Mouse (Mus musculus) layer of hippocampus, postnatal 10 days (tissue): Measurements from ENCODE around the gene Faxc. TPM values are rescaled to one million over a fixed set of nuclear protein-coding genes. Genes with fewer than 3 reads are reported as not detected.

ENCODE experiments used
- DNase-seq, 2 experiments: peaks; one replicate each; pipeline ENCODE4 v3.0.0; 2021; ENCODE audit warnings: low spot score in 2 of 2
- long read RNA-seq: library from polyadenylated mRNA; stranded (forward); transcript quantifications from one replicate; pipeline ENCODE4 v2.0.0, GENCODE M21; 2023
- total RNA-seq, 2 experiments: library from RNA; stranded (reverse); gene quantifications; 2 replicates each; pipeline ENCODE4 v1.2.3; 2021

The Faxc gene
- 10 to 100 TPM; 84.4 to 89.2 TPM for total RNA-seq
- long read RNA-seq, partial matches to known transcripts: 0 of 8 reads
- long read RNA-seq, other reads (novel, unspliced or antisense): 5 of 8 reads

DNA sequence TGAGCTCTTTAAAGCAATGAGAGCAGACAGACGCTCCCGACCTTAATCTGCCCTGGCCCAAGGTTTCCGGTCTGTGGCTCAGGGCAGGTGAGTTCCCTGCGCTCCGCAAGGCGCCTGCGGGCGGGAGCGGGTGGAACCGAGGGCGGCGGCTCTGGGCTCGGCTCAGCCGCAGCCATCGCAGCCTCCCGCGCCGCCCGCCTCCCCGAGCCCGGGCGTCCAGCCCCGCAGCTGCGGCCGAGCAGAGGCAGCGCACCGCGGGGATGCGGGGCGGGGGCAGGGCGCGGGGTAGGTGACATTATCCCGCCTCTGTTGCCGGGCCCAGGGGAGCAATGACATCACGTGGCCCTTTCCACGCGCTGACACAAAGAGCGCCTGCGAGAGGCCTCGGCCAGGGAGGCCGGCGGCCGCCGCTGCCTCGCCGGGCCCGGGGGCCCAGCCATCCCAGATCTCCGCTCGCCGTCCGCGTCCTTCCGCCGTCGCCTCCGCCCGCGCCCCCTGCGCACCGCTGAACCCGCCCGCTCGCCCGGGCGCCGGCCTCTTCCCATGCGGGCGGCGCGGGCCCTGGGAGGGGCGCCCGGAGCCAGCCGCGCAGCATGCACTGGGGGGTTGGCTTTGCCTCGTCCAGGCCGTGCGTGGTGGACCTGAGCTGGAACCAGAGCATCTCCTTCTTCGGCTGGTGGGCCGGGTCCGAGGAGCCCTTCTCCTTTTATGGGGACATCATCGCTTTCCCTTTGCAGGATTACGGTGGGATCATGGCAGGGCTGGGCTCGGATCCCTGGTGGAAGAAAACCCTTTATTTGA lies at the start of gene Faxc:
Gene Faxc, plus strand, starts transcription at position 359 of the 801 bp plus-strand sequence.
- peak; percentile 63 to 76 for DNase-seq

DNA sequence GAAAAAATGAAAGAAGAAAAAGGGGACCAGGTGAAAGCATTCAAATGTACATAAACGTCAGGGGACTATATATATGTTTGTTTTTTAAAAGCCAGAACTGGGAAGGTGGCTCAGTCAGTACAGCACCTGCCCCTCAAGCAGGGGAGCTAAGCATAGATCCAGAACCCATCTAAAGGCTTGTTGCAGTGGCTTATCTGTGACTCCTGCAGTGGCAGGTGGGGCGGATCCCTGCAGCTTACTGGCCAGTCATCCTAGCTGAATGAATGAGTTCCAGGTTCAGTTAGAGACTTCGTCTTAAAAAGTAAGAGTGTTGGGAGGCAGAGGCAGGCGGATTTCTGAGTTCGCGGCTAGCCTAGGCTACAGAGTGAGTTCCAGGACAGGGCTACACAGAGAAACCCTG lies 48.3 kb upstream of the Faxc start:
- DNase-seq: no peak

DNA sequence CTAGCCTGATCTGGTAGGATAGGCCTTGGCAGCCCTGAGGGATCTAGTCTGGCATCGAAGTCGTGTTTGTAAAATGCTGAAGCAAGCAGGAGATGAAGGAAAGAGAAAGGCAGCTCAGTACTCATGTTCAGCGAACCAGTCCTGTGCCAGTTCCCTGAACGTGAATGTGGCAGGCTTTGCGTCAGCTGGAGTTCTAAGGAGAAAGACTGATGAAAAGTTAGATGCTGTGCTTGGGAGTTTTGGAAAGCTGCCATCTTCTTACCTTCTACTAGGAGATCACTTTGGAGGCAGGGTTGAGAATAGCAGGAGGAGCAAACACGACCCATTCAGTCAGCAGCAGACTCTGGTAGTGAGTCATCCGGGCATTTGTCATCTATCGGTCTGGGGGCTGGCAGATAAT lies 45.3 kb upstream of the Faxc start:
- no peak for DNase-seq

DNA sequence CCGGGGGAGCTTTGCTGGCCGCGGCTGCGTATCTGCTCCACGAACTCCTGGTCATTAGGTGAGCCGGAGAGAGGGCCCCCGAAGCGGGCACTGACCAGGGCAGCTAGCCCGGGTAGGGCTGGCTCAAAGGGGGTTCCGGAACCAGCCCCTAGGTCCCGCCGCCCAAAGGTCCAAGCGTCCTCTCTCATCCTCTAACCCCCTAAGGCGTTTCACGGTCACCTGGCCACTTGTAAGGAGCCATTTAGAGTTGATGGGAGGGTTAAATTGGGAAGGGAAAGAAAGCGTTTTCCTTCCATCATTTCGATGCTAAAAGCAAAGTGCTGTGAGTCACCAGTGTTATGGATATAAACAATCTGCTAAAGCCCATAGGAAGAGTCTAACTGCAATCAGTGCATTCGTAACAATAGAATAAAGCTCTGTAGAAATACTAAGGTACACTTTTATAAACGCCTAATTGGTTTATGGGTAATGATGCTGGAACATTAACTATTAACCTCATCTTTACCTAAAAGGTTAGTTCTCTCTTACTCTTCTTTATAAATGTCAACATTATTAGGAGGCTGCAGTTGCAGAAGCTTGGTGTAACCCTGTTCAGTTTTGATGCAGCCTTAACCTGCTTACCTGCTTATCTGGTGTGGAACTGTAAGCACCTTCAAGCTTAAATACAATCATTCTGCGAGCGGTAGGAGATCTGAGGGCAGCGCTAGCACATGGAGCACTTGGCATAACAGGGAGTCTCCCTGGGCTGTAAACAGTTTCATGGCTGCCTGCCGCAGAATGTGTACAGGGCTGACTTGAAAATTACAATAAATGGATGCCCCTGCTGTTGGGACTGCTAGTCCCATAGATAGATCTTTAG lies 872 bp downstream of the Faxc start:
- DNase-seq: peak in 1 of 2 experiments; percentile 25

DNA sequence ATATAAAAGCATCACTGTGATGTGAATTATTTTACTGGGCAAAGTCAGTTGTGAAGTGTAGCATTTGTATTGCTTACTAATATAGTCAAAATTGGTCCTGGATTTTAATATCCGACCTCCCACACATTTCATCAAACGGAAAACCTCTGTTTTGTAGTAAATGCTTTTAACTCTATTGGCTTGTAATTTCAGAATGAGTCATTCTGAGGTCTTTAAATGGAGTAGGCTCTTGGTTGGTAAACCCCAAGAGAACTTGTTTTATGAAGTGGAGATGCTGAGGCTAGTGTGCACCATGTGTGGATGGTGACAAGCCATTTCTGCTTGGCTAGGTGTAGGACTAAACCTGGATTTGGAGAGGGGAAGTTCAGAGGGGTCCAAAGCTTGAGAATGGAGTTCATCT lies 4.2 kb downstream of the Faxc start:
- DNase-seq: no peak

DNA sequence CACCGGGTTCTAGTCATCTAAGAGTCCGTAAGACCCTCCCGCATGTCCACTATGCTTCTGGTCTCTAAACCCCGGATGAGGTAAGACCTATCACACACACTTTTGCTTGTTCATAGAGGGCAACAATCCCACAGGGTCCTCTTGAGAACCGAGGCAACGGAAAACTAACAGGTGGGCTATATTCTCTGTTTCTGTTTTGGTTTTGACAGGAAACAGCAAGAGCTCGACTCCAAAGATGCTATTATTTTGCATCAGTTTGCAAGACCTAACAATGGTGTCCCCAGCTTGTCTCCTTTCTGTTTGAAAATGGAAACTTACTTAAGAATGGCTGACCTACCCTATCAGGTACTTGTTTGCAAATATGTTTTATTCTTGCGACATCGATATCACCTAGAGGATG lies 5.3 kb downstream of the Faxc start:
- DNase-seq: no peak

DNA sequence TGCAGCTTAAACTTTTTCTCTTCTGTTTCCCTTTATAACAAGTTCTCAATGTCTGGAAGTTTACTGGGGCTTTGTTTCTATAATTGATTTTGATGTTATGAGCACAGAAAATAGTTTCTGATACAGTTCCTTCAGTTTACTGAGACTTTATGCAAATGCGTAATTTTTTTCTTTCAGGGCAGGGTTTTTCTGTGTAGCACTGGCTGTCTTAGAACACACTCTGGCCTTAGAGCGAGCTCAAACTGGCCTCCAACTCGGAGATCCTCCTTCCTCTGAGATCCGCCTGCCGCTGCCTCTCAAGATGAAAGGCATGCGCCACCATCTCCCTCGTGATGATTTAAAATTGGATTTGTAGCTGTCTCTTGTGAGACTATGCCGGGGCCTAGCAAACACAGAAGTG lies 6.8 kb downstream of the Faxc start:
- DNase-seq: no peak

DNA sequence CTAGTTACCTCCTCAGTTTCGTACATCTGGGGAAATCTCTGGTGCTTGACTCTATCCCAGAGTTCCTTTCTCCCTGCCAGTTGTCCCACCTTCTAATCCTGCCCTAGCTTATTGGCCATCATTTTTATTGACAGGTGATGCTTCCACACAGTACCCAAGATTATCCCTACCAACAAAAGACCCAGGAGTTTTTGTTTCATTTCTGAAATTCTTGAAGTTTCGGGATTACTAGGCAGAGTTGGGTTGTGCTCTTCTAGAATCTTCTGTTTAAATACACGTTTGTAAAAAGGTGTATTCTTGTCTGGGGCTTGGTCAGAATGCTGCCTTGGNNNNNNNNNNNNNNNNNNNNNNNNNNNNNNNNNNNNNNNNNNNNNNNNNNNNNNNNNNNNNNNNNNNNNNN lies 13.5 kb downstream of the Faxc start:
- DNase-seq: no peak

DNA sequence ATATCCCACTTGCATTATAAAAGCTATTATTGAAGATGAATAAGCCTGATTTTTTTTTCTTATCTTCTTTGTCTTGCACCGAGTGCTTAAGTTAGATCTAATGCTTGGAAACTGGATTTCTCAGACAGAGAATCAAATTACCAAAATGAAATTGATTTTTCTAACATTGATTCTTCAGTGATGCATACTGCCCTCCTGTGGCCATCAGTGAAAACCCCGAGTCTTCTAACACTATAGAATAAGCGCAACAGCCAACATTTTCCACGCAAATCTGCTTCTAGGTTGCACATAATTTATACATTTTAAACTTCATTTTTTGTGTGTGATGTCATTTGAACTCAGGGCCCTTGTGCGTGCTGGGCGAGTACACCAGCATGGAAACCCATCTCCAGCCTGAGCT lies 20.3 kb downstream of the Faxc start:
- DNase-seq: peak; percentile 46 to 51

DNA sequence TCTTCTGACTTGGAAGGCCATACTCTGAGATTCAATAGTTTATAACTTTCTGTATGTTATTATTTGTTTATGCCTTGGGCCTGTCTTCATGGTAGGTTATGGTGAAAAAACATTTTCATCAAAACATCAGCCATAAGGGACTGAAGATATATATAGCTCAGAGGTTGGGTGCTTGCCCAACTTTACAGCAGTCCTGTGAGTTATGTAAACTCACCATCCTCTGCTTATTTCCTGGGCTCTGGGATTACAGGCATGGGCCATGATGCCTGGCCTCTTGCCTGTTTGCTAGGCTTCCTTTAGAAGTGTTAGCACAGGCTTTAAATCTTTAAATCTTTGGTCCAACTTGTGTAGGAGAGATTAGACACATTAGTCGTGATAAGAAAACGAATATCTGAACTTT lies 21.1 kb downstream of the Faxc start:
- no peak for DNase-seq

DNA sequence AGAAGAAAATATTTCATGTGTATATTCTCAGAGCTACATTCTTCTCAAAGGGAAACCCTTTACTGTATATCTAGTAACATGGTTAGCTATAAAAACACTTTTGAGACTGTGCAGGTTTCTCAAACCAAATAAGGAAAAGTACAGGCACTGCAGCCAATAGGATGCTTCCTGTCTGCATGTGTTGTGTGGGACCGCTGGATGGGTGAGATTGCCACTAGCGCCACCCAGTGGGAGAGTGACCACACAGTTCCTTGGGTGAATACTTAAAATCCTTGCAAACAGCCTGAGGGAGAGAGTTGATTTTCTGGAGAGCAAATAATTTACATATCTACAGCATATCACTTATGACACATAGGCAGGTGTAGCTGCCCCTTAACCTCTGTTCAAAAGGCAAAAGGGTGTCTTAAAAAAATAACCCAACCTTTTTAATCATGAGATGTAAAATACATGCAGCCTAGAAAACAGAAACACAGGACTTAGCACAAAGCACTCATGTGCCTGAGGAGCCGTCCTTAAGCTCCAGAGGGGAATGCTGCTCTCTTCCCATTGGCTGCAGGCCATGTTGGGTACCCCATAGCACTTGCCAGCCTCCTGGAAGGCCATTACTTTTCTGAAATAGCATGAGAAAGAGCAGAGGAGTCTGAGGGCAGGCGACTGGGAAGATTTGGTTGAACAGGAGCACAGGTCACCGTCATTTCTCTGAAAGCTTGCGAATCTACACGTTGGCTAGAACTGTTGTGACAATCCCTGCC lies 26.6 kb downstream of the Faxc start:
- DNase-seq: peak; percentile 65 to 72

DNA sequence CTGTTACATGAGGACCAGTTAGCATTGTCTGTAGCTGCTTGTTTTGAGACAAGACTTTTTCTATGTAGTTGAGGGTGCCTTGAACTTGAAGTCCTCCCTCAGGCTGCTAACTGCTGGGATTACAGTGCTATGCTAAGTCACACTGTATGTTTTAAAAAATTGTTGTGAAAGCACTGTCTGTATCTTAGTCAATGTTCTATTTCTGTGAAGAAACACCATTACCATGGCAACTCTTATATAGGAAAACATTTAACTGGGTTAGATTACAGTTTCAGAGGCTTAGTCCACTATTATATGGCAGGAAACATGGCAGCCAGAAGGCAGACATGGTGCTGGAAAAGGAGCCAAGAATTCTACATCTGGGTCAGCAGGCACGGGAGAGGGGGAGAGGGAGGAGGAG lies 40.8 kb downstream of the Faxc start:
- no peak for DNase-seq

DNA sequence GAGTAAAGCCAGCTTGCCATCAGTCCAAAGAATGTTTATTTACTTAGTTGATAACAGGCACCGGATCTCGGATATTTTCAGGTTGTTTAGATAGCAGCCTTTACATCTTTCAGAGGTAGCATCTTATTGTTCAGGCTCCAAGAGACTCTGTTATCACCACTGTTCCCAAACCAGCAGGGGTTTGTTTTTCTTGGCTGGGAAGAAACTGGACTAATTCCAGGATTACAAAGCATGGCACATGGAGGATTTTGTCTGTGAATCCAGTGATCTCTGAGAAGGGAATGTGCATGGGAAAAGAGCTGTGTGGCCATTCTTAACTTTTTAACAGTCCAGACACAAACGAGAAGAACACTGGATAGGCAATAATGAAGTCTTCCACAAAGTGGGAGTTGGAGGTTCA lies 43.0 kb downstream of the Faxc start:
- DNase-seq: no peak

DNA sequence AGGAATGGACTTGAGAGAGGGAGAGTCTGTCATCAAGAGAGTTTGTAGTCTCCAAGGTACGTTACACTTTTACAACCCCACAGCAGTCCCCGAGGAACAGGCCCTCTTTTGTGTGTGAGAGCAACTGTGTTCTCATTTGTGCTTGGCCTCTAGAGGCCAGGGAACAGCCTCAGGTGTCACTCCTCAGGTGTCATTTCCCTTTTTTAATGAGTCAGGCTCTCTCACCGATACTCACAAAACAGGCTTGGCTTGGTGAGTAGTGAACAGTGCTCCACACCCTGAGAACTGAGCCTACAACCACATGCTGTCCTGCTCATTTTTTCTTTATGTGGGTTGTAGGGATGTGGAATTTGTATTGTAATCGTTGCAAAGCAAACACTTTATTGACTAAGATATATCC lies 49.3 kb downstream of the Faxc start:
- DNase-seq: no peak

DNA sequence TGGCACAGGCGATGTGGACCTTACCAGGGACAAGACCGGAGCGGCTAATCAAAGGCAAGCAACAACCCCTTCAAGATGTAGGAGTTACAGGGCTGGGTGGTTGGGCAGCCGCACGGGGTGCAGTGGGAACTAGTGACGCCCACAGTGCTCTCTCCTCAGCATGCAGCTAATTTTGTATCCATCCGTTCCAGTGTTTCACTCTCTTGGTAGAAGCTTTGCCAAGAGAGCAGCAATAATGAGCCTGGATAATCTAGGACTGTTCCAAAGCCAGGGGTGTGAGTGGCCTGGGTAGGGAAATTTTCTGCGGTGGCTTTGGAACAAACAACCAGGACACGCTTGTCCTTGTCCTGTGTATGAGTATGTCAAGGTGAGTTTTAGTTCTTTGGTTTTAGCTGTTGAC lies 51.3 kb downstream of the Faxc start:
- no peak for DNase-seq

DNA sequence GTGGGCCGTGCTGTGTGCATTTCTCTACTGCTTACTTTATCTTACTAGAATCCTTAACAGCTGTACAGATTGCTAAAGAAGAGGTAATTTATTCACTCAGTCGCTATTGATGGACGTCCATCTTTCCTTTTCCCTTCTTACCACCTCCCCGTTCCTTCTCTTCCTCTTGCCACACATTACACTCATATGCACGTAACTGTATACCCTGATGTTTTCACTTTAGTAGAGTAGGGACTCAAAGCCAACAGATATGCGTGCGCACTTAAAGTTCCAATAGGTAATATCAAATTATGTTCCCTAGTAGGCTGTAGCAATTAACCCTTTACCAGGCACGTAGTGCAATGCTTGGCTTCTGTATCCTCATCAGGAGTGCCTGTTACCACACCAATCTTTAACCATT lies 55.7 kb downstream of the Faxc start:
- DNase-seq: no peak

DNA sequence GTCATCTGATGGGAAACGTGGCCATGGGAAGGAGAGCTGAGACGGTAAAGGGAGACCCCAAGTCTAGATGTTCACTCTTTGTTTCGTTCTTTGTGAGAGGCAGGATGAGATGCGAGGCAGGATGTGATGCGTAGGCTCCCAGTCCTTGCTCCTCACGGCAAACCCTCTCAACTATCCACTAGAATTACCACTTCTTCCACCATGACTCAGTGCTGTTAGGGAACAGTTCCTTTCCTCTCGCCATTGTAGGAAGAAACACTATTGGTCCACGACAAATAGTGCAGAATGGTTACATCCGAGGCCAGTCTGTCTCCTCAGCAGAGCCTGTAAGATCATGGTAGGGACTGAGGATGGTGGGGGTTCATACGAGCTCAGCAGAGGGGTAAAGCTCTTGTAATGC lies 56.3 kb downstream of the Faxc start:
- no peak for DNase-seq

DNA sequence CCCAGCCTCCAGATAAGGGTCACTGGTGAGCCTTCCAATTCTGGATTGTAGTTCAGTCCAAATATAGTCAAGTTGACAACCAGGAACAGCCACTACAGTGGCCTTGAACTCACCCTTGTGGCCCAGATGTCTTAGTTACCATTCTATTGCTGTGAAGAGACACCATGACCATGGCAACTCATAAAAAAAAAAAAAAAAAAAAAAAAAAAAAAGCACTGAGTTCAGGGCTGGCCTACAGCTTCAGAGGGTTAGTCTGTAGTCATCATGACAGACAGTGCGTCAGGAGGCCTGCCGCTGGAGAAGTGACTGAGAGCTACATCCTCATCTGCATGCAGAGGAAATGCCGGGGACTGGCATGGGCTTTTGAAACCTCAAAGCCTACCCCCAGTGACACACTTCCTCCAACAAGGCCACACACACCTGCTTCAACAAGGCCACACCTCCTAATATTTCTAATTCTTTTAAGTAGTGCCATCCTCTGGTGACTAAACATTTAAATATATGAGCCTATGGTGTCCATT lies 58.5 kb downstream of the Faxc start:
- DNase-seq: no peak

DNA sequence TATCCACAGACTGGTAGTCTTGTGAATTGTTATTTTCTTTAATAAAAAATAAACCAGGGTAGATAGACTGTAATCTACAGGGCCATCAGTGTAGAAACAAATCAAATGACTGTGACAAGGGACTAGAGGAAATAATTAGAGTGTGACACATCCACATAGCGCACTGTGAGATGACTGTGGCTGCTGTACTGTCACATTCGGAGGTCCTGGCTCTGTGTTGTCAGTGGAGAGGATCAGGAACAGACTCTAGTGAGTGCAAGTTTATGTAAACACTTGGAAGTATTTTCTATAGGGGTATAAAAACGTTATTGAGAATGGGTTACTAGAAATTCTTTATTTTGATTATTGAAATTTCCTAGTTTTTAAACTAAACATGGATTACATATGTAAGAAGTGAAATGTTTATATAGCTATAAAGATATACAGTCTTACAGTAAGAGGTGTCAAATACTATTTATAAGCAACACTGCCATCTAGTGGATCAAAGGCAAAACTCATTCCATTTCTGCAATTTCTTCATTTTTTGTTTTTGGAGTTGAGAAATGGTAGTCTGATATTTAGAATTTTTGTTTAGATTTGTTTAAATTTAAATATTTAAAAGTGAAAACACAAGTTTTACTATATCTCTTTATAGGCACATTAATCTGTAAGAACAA lies 59.6 kb downstream of the Faxc start:
- DNase-seq: no peak

DNA sequence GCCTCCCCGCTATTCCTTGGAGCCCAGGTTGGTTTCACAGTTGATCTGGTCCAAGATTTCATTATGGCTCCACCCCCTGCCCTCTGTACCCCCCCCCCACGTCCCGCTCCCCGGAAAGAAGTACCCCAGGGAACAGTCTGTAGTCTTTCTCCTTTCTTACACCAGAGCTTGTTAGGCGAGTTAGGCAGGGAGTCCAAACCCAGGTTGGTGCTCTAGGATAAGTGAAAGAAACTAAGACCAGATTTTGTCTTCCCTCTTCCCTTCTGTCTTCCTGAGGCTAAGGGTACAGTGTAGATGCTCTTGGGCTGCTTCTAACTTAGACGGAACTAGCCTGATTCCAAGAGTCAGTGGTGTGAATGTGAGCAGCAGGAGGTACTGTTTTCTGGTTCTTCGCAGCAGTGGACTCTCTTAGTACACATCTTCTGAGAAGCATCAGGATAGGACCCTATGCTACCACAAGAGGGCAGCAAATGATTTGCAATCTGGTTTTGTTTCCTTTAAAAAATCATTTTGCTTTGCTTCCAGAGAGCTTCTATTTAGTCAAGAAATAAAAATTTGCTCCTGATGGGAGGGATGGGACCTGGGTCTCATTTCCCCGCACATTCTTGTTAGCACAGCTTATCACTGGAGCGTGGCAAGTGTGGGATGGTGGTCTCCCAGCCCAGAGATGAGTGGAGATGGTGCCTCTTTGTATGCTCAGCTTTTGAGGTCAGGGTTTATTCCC lies 86.7 kb downstream of the Faxc start:
- peak; percentile 58 to 68 for DNase-seq
